Mouse (Mus musculus): ENCODE data around the gene Toporsl. TPM values are rescaled to one million over a fixed set of nuclear protein-coding genes. Genes with fewer than 3 reads are reported as not detected.

The Toporsl gene
- not detected for total RNA-seq (2021)
- long read RNA-seq, experiment 1 = 0 reads
- long read RNA-seq, experiment 2 = 0 reads

DNA sequence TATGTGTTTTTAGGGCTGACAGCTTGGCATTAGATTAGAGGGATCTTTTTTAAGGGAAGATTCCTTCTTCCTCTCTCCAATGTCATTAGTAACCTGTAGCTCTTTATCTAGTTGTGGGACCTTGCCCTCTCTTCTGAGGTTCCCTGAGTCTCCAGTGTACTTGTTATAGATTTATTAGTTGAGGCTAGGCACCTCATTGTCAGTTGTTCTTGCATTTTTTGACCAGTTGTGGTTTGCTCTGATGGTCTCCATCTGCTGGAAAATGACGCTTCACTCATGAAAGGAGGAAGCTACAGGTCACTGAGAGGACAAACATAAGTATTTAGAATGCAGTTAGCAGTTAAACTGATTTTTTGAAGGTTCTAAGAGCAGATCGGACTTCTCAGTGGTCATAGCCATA, at the start of gene Toporsl:
Gene Toporsl, plus strand, starts transcription at position 348 of the 400 bp plus-strand sequence.
- no peak for DNase-seq

DNA sequence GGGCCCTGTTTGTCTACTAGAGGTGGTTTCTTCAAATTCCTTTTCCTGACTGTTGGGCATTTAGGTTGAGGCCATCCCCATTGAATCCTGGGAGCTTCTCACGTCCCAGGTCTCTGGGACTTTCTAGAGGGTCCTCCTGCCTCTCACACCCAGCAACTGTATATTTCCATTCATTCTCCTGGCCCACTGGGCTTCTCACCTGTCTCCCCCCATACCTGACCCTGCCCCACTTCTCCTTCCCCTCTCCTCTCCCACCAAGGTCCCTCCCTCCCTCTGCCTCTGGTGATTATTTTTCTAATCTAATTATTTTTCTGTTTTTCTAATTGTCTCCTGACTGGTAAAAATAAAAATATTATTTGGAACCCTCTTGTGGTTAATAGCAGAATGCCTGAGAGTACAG, 38.4 kb upstream of the Toporsl start:
- no peak for DNase-seq

DNA sequence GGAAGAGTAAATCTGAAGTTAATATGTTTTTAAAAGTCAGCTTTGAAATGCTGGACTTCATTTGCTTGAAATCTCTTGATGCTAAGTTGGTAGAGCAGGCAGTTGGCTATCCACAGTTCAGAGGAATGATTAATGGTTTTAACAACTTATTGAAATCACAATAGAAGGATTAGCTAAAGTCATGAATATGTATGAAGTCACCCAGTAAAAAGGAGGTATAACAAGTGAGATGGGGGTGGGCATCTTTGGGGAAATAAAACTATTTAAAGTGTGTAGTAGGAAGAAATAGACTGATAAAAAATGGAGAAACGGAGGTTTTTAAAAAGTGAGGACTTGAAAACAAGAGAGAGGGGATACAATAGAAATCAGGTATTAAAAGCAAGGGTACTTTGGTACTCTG, 38.0 kb upstream of the Toporsl start:
- DNase-seq = no peak

DNA sequence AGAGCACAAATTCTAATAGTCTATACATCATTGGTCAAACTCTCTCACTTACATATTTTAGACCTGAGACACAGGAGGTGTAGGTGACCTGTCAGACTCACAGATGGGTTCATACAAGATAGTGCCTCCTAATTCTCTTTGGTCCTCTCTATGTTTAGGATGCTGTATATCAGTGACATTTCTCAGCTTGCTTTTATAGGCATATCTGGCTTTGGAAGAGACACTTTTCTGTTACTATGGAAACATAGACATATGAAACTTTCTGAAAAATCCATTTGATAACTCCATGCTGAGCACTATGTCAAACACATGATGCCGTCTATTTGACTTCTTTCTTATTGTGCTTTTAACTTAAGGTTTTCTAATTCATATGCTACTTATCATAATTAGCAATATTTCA, 32.2 kb upstream of the Toporsl start:
- DNase-seq = no peak

DNA sequence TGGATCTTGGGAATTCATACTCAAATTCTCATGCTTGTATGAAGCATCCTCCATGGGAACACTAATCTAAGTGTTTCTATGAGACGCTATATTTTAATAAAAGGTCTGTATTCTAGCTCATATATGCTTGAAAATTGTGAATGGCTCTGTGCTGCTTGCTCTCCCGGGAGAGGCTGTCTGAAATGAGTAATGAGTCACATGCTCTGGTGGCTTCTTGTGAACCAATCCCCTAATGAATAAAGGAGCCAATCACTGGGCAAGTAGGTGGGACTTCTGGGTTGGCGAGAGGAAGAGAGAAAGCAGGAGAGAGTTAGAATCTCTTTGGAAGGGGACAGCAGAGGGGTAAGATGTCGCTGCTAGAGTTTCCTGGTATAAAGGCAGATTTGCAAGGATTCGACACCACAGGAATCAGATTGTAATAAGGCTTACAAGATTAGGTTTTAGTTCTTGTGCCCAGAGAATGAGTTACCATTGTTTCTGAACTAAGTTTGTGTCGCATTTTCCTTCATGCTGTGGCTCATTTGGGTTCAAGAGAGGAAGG, 9.8 kb upstream of the Toporsl start:
- DNase-seq = no peak

DNA sequence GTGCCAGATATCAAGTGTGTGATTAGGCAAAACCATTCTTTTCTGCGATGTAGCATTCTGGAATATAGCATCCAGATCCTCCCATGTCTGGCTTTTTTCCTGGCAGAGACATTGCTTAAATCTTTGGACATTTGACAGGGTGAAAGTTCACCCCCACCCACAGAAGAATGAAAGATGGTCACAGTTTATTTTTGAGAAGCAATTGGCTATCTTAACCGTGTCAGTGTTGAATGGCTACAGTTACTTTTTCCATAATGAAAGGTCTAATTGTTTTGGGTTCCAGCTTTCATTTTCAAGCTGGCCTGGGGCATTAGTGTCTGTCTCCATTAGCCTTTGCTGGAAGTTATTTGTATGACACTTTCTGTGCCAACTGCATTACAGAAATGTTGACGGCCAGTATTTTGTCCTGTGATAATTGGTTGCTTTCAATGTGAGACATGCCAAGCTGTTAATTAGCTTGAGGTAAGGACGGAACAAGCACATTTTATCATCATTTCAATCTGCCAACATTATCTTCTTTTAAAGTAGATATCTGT, 2.2 kb upstream of the Toporsl start:
- no peak for DNase-seq

DNA sequence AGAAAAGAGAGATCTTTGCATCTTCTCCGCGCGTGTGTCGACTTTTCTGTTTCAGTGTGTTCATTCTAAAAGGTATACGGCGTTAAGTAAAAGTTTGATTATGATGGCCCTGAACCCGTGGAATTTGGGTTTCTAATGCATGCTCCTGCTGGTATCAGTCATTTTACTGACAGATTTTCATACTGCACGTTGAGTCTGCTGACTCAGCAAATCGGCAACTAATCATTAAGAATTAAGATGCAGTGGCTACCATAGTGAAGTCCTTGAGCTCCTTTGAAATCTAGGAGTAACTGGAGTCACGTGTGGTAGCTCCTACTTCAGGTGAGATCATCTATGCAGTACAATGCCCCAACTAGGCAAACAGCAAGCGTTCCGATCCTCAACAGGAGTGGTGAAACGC, 1.4 kb upstream of the Toporsl start:
- no peak for DNase-seq

DNA sequence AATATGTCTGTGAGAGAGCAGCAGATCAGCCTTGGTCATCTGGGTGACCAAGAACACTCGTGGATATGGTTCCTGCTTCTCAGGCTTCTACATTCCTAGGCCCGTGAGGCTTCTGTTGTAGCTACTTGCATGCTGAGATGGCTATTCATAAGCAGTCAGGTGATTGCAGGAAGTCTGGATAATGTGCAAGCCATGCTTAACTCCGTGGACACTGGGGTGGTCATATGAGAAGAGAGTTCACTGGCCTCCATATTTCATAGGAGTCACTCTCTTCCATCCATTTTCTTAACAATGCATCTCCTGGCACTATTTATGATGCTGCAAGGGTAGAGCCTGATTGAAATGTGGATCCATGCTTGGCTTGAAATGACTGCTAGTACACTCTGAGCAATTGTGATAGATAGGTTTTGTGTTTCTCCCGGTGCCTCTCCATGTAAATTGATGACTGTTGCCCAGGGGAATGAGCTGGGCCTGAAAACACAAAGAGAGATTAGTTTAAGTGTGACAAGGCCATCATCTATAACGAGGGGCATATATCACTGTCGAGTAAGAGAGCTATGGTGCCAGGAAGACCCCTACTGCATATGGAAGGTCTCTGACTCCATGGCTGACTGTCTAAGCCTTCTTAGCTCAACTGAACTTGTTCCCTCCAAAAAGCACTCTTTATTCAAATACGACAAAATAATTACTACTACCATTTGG, 2.3 kb downstream of the Toporsl start:
- DNase-seq = no peak

DNA sequence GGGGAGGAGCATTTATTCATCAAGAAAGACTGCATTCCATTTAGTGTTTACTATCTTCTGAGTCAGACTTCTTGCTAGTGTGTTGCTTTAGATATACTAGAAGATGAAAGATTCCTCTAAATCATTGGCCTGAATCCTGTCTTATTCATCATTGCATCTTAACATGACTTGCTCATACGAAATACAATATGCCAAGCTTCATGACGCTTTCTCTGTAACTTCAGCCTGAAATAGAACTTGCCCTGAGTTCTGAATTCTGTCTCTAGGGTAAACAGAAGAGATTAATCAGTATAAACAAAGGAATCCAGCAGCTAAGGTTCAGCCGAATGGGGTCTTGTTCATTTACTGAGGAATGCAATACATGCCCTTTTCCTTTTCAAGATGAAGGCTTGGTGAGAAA, 10.8 kb downstream of the Toporsl start:
- no peak for DNase-seq

DNA sequence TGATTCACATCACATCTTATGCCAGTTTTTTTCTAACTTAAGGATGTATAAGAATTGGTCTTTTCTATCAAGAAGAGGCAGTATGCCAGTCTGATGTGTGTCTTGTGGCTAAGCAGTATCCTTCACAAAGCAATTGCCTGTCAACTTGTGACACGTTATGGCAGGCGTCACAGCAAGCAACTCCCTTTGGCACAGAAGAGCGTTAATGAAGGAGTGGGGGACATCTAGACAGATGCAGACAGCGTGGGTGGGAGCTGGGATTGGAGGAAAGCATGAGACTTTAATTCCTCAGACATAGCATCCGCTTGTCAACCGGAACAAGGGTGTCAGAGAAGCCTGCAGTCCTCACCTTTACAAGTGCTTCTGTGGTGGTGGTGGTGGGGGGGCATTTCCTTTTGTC, 38.9 kb downstream of the Toporsl start:
- no peak for DNase-seq

DNA sequence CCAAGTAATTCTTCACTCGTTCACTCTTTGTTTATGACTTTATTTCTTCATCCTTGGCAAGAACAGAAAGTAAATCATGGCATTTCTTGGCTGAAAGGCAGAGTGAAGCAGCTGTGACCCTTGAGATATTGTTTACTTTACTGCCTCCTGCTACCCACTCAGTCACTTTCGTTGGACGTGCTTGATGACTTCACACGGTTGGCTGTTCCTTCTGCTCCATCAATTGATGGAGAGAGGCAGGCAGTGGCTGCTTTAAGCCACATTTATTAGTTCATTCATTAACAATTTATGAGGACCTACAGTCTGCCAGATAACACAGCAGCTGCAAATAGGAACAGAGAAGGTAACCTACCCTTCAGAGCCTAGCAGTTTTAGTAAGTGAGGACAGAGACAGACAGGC, 51.7 kb downstream of the Toporsl start:
- DNase-seq = no peak

DNA sequence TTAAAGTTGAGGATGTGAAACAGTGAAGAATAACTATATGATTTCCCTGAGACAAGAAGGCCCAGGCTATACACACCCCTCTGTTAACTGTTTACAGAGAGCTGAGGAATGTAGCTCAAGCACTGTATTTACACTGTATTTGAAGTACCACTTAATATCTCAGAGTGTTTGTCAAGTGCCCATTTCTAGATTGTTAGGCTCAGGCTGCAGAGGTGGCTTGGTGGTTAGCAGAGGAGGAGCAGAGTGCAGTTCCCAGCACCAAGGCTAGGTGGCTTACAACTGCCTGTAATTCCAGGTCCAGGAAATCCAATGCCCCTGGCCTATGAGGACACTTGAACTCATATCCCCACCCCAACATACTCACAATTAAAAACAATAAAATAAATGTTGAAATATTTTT, 63.6 kb downstream of the Toporsl start:
- no peak for DNase-seq

DNA sequence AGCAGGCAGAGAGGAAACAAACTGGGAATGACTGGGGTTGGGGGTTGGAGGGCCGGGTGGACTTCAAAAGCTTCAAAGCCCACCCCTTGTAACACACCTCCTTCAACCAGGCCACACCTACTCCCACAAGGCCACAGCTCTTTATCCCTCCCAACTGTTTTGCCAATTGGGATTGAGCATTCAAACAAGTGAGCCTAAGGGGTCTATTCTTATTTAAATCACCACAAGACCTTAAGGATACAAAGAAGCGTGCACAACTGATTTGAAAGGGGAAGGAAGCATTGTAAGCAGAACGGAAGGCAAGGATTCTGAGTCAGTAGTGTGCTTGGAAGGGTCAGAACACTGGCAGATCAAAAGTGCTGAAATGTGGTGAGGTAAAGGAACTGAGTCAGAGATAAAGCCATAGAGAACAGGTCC, 64.6 kb downstream of the Toporsl start:
- DNase-seq = no peak

DNA sequence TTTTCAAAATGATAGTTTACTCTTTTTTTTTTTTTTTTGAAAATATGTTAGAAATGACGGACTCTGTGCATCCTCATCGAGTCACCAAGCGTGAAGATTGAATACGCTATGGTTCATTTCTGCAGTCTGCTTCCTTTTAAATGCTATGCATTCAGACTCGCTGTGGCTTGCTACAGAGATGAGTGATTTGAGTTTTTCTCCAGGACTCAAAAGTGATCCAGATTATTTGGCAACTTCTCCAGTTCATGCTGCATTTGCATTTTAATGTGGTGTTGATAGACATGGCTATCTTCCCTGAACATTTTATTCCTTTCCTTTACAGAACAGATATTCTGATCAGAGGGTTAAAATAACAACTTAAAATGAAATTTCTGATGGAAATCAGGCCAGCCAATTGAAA, 65.2 kb downstream of the Toporsl start:
- DNase-seq = no peak

Other genes with a start within 250 kb of the Toporsl start
- gene Smc2, start 157.0 kb upstream of the Toporsl start, total RNA-seq (2021) = 1 to 10 TPM; 2.0 to 4.0 TPM
- gene Vma21-ps, start 99.0 kb upstream of the Toporsl start, total RNA-seq (2021) = not detected
- gene Olfr275, start 218.3 kb downstream of the Toporsl start, total RNA-seq (2021) = not detected